Mouse (Mus musculus) ES-Bruce4 (cell line): ENCODE data around the gene Kcnj6. TPM values are rescaled to one million over a fixed set of nuclear protein-coding genes. Genes with fewer than 3 reads are reported as not detected.

Source experiments
- H3K27ac ChIP-seq: 2 replicates; pipeline ENCODE4 v1.5.1; 2012; ENCODE audit warnings: low read length, inconsistent platforms; ENCODE audit not compliant: insufficient read depth
- H3K27me3 ChIP-seq: 2 replicates; pipeline ENCODE4 v1.6.1; 2012; ENCODE audit warnings: mild to moderate bottlenecking, low read length, inconsistent platforms; ENCODE audit not compliant: control insufficient read depth, poor library complexity, insufficient read depth, severe bottlenecking
- H3K36me3 ChIP-seq: 2 replicates; pipeline ENCODE4 v1.6.1; 2012; ENCODE audit warnings: inconsistent platforms, mild to moderate bottlenecking, low read length, moderate library complexity; ENCODE audit not compliant: control insufficient read depth, poor library complexity, insufficient read depth, severe bottlenecking
- H3K4me1 ChIP-seq: one replicate; pipeline ENCODE4 v1.8.1; 2011; ENCODE audit warnings: low read length; ENCODE audit not compliant: control insufficient read depth, insufficient read depth
- H3K4me3 ChIP-seq: 2 replicates; pipeline ENCODE4 v1.5.1; 2011; ENCODE audit warnings: low read depth, mild to moderate bottlenecking, low read length
- H3K9ac ChIP-seq: 2 replicates; pipeline ENCODE4 v1.6.1; 2012; ENCODE audit warnings: low read depth, mild to moderate bottlenecking, inconsistent platforms; ENCODE audit not compliant: poor library complexity, severe bottlenecking
- H3K9me3 ChIP-seq: replicated peaks from 2 replicates; pipeline ENCODE4 v1.6.1; 2012; ENCODE audit warnings: mild to moderate bottlenecking, low read length, inconsistent platforms; ENCODE audit not compliant: control insufficient read depth, poor library complexity, insufficient read depth, severe bottlenecking
- CTCF ChIP-seq: IDR thresholded peaks from one replicate; pipeline ENCODE4 v1.8.1; 2011; ENCODE audit warnings: low read depth, low read length
- EP300 ChIP-seq: IDR thresholded peaks from 2 replicates; pipeline ENCODE4 v1.6.1; 2011; ENCODE audit warnings: low read depth, low read length; ENCODE audit not compliant: insufficient read depth
- POLR2A ChIP-seq: IDR thresholded peaks from one replicate; pipeline ENCODE4 v1.8.1; 2011; ENCODE audit warnings: low read length; ENCODE audit not compliant: insufficient read depth
- polyA plus RNA-seq: library from polyadenylated mRNA; stranded (reverse); fragments of >200 nt; gene quantifications from 2 replicates; pipeline ENCODE4 v1.2.4, GENCODE M21; 2011; ENCODE audit warnings: low read depth; ENCODE audit not compliant: missing spikeins, insufficient read depth, insufficient read length

The Kcnj6 gene
- polyA plus RNA-seq, 1 experiment = not detected

- no peak overlapping the region for H3K9ac ChIP-seq
- H3K36me3 ChIP-seq = no peaks in the 10 kb centered on the region
- no peak overlapping the region for H3K4me3 ChIP-seq
Observed at GRCm38 (mm10) chr16:94882111-94882510, 115.4 kb downstream of the Kcnj6 start.

GRCm38 (mm10) chr16:94872614-94873272, 124.8 kb downstream of the Kcnj6 start:
- H3K4me3 ChIP-seq = no peak overlapping the region
- no peaks in the 10 kb centered on the region for H3K27me3 ChIP-seq
- no peaks in the 10 kb centered on the region for H3K4me1 ChIP-seq
- no peak overlapping the region for H3K9ac ChIP-seq
- H3K36me3 ChIP-seq = no peaks in the 10 kb centered on the region
- H3K9me3 ChIP-seq = no peaks in the 10 kb centered on the region
- no peak overlapping the region for H3K27ac ChIP-seq
- no peak for TF ChIP-seq CTCF
- no peak for TF ChIP-seq EP300
- TF ChIP-seq POLR2A = no peak

More at GRCm38 (mm10) chr16:94882111-94882510, 115.4 kb downstream of the Kcnj6 start:
- H3K9me3 ChIP-seq = no peaks in the 10 kb centered on the region
- H3K27me3 ChIP-seq = no peaks in the 10 kb centered on the region
- TF ChIP-seq CTCF (no peak), EP300 (no peak), POLR2A (no peak)
- no peak overlapping the region for H3K27ac ChIP-seq
- H3K4me1 ChIP-seq = no peaks in the 10 kb centered on the region

GRCm38 (mm10) chr16:94868354-94868753, 129.1 kb downstream of the Kcnj6 start:
- Histone ChIP-seq H3K4me3 (no peak overlapping the region), H3K27me3 (no peaks in the 10 kb centered on the region), H3K4me1 (no peaks in the 10 kb centered on the region), H3K9ac (no peak overlapping the region), H3K36me3 (no peaks in the 10 kb centered on the region), H3K9me3 (no peaks in the 10 kb centered on the region), H3K27ac (no peak overlapping the region)
- TF ChIP-seq CTCF (no peak), EP300 (no peak), POLR2A (no peak)

- H3K4me3 ChIP-seq = no peak overlapping the region
- no peak overlapping the region for H3K27ac ChIP-seq
- H3K9me3 ChIP-seq = no peaks in the 10 kb centered on the region
- H3K4me1 ChIP-seq = no peaks in the 10 kb centered on the region
- TF ChIP-seq EP300 = no peak
- TF ChIP-seq POLR2A = no peak
- no peak for TF ChIP-seq CTCF
- H3K9ac ChIP-seq = no peak overlapping the region
- no peaks in the 10 kb centered on the region for H3K27me3 ChIP-seq
- no peaks in the 10 kb centered on the region for H3K36me3 ChIP-seq
Observed at GRCm38 (mm10) chr16:94866300-94866956, 131.1 kb downstream of the Kcnj6 start.

- Histone ChIP-seq H3K27me3 (no peaks in the 10 kb centered on the region), H3K4me1 (no peaks in the 10 kb centered on the region), H3K36me3 (no peaks in the 10 kb centered on the region), H3K4me3 (no peak overlapping the region), H3K9me3 (no peaks in the 10 kb centered on the region), H3K27ac (no peak overlapping the region), H3K9ac (no peak overlapping the region)
- TF ChIP-seq CTCF (no peak), POLR2A (no peak), EP300 (no peak)
Observed at GRCm38 (mm10) chr16:94865796-94866195, 131.7 kb downstream of the Kcnj6 start.

- TF ChIP-seq POLR2A = no peak
- no peak for TF ChIP-seq EP300
- TF ChIP-seq CTCF = no peak
- H3K27me3 ChIP-seq = no peaks in the 10 kb centered on the region
Observed at GRCm38 (mm10) chr16:94865101-94865500, 132.4 kb downstream of the Kcnj6 start.

More at GRCm38 (mm10) chr16:94865101-94865500, 132.4 kb downstream of the Kcnj6 start:
- H3K36me3 ChIP-seq = no peaks in the 10 kb centered on the region
- no peak overlapping the region for H3K27ac ChIP-seq
- H3K4me1 ChIP-seq = no peaks in the 10 kb centered on the region
- H3K4me3 ChIP-seq = no peak overlapping the region
- H3K9me3 ChIP-seq = no peaks in the 10 kb centered on the region
- no peak overlapping the region for H3K9ac ChIP-seq
